Mouse (Mus musculus) embryonic facial prominence, embryonic 11.5 days (tissue): ENCODE data around the gene Mprip. TPM values are rescaled to one million over a fixed set of nuclear protein-coding genes. Genes with fewer than 3 reads are reported as not detected.

Experiments
- ATAC-seq: fragments of 200-750 bp; cut with Nextera tagmentation; replicated peaks from 2 replicates; pipeline ENCODE4 v1.8.0; 2017; ENCODE audit warnings: low read depth; ENCODE audit not compliant: insufficient number of reproducible peaks, low FRiP score, low TSS enrichment
- DNase-seq: peaks from one replicate; pipeline ENCODE4 v3.0.0-alpha.2; 2015; ENCODE audit warnings: low spot score
- H3K27ac ChIP-seq: fragments of 300-500 bp; sonication (generic); replicated peaks from 2 replicates; pipeline ENCODE4 v1.5.1; 2014; ENCODE audit warnings: mild to moderate bottlenecking, low read depth, low read length, control low read depth
- H3K27me3 ChIP-seq: fragments of 300-500 bp; sonication (generic); 2 replicates; pipeline ENCODE4 v1.6.1; 2014; ENCODE audit warnings: mild to moderate bottlenecking, low read length, moderate library complexity, mixed read lengths; ENCODE audit not compliant: control insufficient read depth, insufficient read depth
- H3K36me3 ChIP-seq: fragments of 300-500 bp; sonication (generic); replicated peaks from 2 replicates; pipeline ENCODE4 v1.6.1; 2014; ENCODE audit warnings: low read depth, mild to moderate bottlenecking, low read length, moderate library complexity, mixed read lengths; ENCODE audit not compliant: control insufficient read depth, insufficient read depth
- H3K4me1 ChIP-seq: fragments of 300-500 bp; sonication (generic); 2 replicates; pipeline ENCODE4 v1.6.1; 2014; ENCODE audit warnings: low read length, mixed read lengths; ENCODE audit not compliant: control insufficient read depth, insufficient read depth
- H3K4me2 ChIP-seq: fragments of 300-500 bp; sonication (generic); 2 replicates; pipeline ENCODE4 v1.6.1; 2014; ENCODE audit warnings: low read depth, mild to moderate bottlenecking, control low read depth, low read length, moderate library complexity
- H3K4me3 ChIP-seq: fragments of 300-500 bp; sonication (generic); 2 replicates; pipeline ENCODE4 v1.5.1; 2014; ENCODE audit warnings: low read depth, low read length, control low read depth
- H3K9ac ChIP-seq: fragments of 300-500 bp; sonication (generic); replicated peaks from 2 replicates; pipeline ENCODE4 v1.6.1; 2014; ENCODE audit warnings: mild to moderate bottlenecking, control low read depth, low read length
- H3K9me3 ChIP-seq: fragments of 300-500 bp; sonication (generic); replicated peaks from 2 replicates; pipeline ENCODE4 v1.6.1; 2016; ENCODE audit warnings: mild to moderate bottlenecking, low read length, inconsistent platforms, mixed read lengths; ENCODE audit not compliant: control insufficient read depth
- WGBS: fragments of 180-500 bp; shearing (Covaris S2); extraction: QIAGEN DNeasy Blood & Tissue Kit; methylation state at CpG from one replicate; pipeline ENCODE4 v1.1.7; 2014; 5-methylcytosine and 5-hydroxymethylcytosine counted together
- polyA plus RNA-seq: library from polyadenylated mRNA; unstranded; fragments of >200 nt; fragmentation: Nextera tagmentation; extraction: Ambion mirVana; gene quantifications from 2 replicates; pipeline ENCODE4 v1.2.1, GENCODE M21; 2014

Gene Mprip
- polyA plus RNA-seq, 1 experiment from 2014 or later: 64.8 TPM

- H3K4me2 ChIP-seq: no peak overlapping the region
- H3K4me3 ChIP-seq: no peak overlapping the region
- H3K9me3 ChIP-seq: no peaks in the 10 kb centered on the region
- WGBS: 93% methylated on average over 10 of the region's 10 CpGs
- ATAC-seq (no peak), DNase-seq (no peak)
- peaks cover 20% of the 10 kb centered on the region for H3K36me3 ChIP-seq
- H3K27ac ChIP-seq: no peak overlapping the region
- H3K4me1 ChIP-seq: no peaks in the 10 kb centered on the region
- no peak overlapping the region for H3K9ac ChIP-seq
- no peaks in the 10 kb centered on the region for H3K27me3 ChIP-seq
Observed at GRCm38 (mm10) chr11:59800412-59800811, 139.3 kb downstream of the Mprip start.

- Histone ChIP-seq H3K36me3 (peaks cover 20% of the 10 kb centered on the region), H3K9ac (no peak overlapping the region), H3K27ac (no peak overlapping the region), H3K4me2 (no peak overlapping the region), H3K4me1 (no peaks in the 10 kb centered on the region), H3K4me3 (no peak overlapping the region), H3K9me3 (no peaks in the 10 kb centered on the region), H3K27me3 (no peaks in the 10 kb centered on the region)
- 96% methylated on average over 8 of the region's 8 CpGs for WGBS
- ATAC-seq (no peak), DNase-seq (no peak)
Observed at GRCm38 (mm10) chr11:59801881-59802280, 140.8 kb downstream of the Mprip start.

- ATAC-seq (no peak), DNase-seq (no peak)
- Histone ChIP-seq H3K27me3 (no peaks in the 10 kb centered on the region), H3K9me3 (no peaks in the 10 kb centered on the region), H3K4me1 (0 out of 2 replicates have a peak, but pooled peaks cover 2% of the 10 kb centered on the region), H3K4me3 (no peak overlapping the region), H3K36me3 (peaks cover 16% of the 10 kb centered on the region), H3K9ac (no peak overlapping the region), H3K4me2 (no peak overlapping the region), H3K27ac (no peak overlapping the region)
- 82% methylated on average over 14 of the region's 14 CpGs for WGBS
Observed at GRCm38 (mm10) chr11:59803516-59803915, 142.4 kb downstream of the Mprip start.

DNA sequence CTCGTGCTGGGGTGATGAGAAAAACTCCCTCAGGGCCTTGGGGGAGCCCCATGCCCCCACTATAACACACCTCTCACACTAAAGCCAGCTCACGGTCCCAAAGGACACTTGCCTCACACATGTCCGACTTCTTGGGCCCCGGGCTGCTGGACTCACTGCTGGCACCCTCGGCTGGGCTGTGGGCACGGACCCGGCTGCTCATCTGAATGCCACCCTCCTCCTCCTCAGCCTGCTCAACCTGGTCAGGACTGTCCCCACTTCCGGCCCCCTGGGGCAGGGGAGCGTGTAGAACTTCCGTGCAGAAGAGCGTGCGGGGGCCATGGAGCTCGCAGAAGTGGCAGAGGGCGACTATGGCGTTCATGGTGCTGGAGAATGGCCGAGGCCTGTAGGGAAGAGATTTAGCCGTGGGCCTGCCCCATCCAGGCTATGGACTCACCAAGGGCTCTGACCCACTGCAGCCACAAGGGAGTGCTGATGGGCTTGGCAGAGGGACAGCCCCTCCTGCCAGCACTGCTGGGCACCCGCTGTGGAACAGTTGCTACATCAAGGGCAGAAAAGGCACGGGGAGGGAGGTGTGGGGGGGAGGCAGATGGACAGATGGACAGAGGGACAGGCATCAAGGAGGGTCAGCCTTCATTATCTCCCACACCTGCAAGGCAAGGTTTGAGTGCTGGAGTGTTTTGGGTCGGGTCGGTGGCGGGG lies 143.5 kb downstream of the Mprip start:
- ATAC-seq (no peak), DNase-seq (no peak)
- H3K36me3 ChIP-seq: peaks cover 16% of the 10 kb centered on the region
- H3K9ac ChIP-seq: no peak overlapping the region
- no peak overlapping the region for H3K4me3 ChIP-seq
- 0 out of 2 replicates have a peak, but pooled peaks cover 3% of the 10 kb centered on the region for H3K4me1 ChIP-seq
- WGBS: 88% methylated on average over 22 of the region's 22 CpGs
- H3K9me3 ChIP-seq: no peaks in the 10 kb centered on the region
- H3K4me2 ChIP-seq: no peak overlapping the region
- H3K27ac ChIP-seq: no peak overlapping the region
- H3K27me3 ChIP-seq: no peaks in the 10 kb centered on the region

DNA sequence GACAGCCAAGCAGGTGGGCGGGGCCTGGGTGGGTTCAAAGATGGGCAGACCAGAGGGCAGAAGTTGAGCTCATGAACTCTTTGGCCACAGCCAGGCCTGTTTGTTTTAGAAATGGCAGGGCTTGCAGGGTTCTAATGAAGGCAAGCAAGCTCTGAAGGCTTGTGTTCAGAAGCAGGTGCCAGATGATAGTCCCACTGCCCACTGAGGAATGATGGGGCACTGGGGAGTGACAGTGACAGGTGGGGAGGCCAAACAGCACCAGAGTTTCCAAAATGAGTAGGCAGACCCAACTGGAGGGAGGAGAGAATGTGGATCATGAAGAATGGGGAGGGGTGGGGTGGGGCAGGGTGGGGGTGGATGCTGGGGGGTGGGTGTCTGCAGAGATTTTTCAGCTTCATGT lies 144.2 kb downstream of the Mprip start:
- no peaks in the 10 kb centered on the region for H3K27me3 ChIP-seq
- H3K9me3 ChIP-seq: no peaks in the 10 kb centered on the region
- H3K9ac ChIP-seq: no peak overlapping the region
- peaks cover 12% of the 10 kb centered on the region for H3K36me3 ChIP-seq
- 0 out of 2 replicates have a peak, but pooled peaks cover 3% of the 10 kb centered on the region for H3K4me1 ChIP-seq
- 100% methylated on average over 1 of the region's 1 CpGs for WGBS
- no peak overlapping the region for H3K4me3 ChIP-seq
- DNase-seq (no peak), ATAC-seq (no peak)
- H3K4me2 ChIP-seq: no peak overlapping the region
- H3K27ac ChIP-seq: no peak overlapping the region

DNA sequence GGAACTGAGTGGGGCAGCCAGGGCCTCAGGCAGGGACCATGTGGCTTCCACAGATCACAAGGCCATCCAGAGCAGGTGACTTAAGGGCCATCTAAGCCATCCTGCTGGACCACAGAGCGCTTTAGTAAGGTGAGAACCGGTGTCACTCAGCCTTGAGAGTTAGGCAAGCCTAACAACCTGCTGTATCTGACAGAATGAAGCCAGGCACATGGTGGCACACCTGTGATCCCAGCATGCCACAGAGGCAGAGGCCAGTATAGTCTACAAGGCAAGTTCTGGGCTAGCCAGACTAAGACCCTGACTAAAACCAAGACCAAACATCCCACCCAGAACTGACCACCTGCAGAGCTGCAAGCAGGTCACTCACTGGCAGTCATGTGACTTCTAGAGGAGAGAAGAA lies 144.6 kb downstream of the Mprip start:
- Histone ChIP-seq H3K27ac (no peak overlapping the region), H3K9me3 (no peaks in the 10 kb centered on the region), H3K9ac (no peak overlapping the region), H3K4me3 (no peak overlapping the region), H3K4me1 (0 out of 2 replicates have a peak, but pooled peaks cover 3% of the 10 kb centered on the region), H3K36me3 (peaks cover 11% of the 10 kb centered on the region), H3K4me2 (no peak overlapping the region), H3K27me3 (no peaks in the 10 kb centered on the region)
- WGBS: 95% methylated on average over 2 of the region's 2 CpGs
- DNase-seq: no peak
- ATAC-seq: no peak

GRCm38 (mm10) chr11:59808170-59808960 lies 147.3 kb downstream of the Mprip start:
- 65% methylated on average over 14 of the region's 14 CpGs for WGBS
- no peaks in the 10 kb centered on the region; the same call in none of the 2 replicates for H3K36me3 ChIP-seq
- no peak for ATAC-seq
- peak overlapping the region; percentile 75 for H3K4me3 ChIP-seq
- peak overlapping the region; percentile 3 for H3K9ac ChIP-seq
- no peak for DNase-seq
- H3K27ac ChIP-seq: no peak overlapping the region
- H3K4me1 ChIP-seq: 0 out of 2 replicates have a peak, but pooled peaks cover 3% of the 10 kb centered on the region
- no peaks in the 10 kb centered on the region for H3K9me3 ChIP-seq
- H3K4me2 ChIP-seq: peak overlapping the region; percentile 48
- H3K27me3 ChIP-seq: no peaks in the 10 kb centered on the region
